Mouse (Mus musculus): ENCODE results near the gene Zfp983. TPM values are rescaled to one million over a fixed set of nuclear protein-coding genes. Genes with fewer than 3 reads are reported as not detected.
A peak's percentile ranks its signal among the peaks of the same experiment; 100 is the strongest.
"Not testable (repeated sequence)": the region's sequence is repeated elsewhere in the genome, so short reads cannot be mapped to it uniquely, and the experiment has no call there.

Gene Zfp983
- total RNA-seq (2014; rRNA removed): 6.5 and 10.2 TPM in 2 replicates
- polyA plus RNA-seq (2015; fragmentation: Nextera tagmentation; extraction: Ambion mirVana): 5.9 and 6.6 TPM in 2 replicates

DNA sequence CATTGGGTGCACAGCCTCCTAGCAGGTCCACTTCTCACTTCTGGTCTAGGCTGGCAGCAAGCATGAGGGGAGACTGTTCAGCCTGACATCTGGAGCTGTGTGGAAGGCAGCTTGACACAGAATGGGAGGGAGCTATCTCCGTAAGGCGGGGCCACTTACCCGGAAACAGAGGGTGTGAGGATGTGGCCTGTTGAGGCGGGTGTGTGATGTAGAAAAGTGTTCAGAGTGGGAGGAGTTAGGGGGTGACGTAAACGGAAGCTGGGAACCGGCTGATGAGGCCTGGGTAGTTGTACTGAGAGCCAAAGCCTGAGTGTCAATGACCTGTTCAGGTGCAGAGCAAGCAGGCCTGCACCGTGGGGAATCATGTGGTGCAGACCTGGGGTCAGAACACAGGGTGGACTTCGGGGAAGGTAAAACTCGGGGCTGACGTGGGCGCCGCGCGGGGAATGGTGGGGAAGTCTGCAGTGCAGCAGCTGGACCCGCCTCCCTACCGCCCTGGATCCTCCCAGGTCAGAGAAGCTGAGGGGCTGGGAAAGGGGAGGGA, at the start of gene Zfp983:
TSS of gene Zfp983 (plus strand) at position 261 of the 544 bp plus-strand sequence.
- WGBS: 1% methylated on average over 17 of the region's 17 CpGs

DNA sequence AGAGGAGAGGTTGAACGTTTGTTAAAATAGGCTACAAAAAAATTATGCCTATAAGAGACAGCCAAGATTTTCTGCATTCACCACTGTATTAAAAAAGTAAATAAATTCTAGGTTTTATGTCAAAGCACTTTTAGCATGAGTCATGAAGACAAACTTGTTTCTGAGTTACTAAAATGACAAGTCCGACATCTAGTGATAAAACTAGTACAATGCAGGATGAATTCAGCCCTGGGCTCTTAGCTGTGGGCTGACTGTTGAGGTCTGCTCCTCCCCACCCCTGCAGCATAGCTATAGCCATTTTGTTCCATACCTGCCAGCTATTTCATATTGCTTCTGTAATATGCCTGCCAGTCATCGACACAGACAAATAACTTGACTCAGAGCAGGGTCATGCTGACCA, 34.1 kb upstream of the Zfp983 start:
- TF ChIP-seq CTCF (IDR thresholded peaks at IDR 0.05; ENCODE audit: low read depth): no peak
- no peak for DNase-seq
- whole genome bisulfite sequencing: 82% methylated on average over 3 of the region's 3 CpGs
- no peak overlapping the region for H3K4me3 ChIP-seq (ENCODE audit: low read depth, low read length)
- no peak overlapping the region for H3K4me2 ChIP-seq (ENCODE audit: low read depth)
- H3K27ac ChIP-seq (ENCODE audit: low read depth, low read length): no peak overlapping the region
- H3K9ac ChIP-seq: no peak overlapping the region
- no peaks in the 10 kb centered on the region for H3K4me1 ChIP-seq (ENCODE audit: insufficient read depth)
- H3K27me3 ChIP-seq (ENCODE audit: insufficient read depth, low read length): no peaks in the 10 kb centered on the region
- no peaks in the 10 kb centered on the region for H3K36me3 ChIP-seq (ENCODE audit: insufficient read depth)
- no peaks in the 10 kb centered on the region for H3K9me3 ChIP-seq (ENCODE audit: low read length)
- ATAC-seq: no peak

More for the DNA sequence above, at the start of gene Zfp983:
- Histone ChIP-seq H3K27ac (ENCODE audit: low read depth, low read length) (peak within 1 kb of the TSS; percentile 64), H3K4me2 (ENCODE audit: low read depth) (peak within 1 kb of the TSS; percentile 50), H3K9ac (peak within 1 kb of the TSS; percentile 44), H3K4me3 (ENCODE audit: low read depth, low read length) (peak within 1 kb of the TSS; percentile 42)
- H3K9me3 ChIP-seq (ENCODE audit: low read length); H3K36me3 ChIP-seq (ENCODE audit: insufficient read depth); H3K4me1 ChIP-seq (ENCODE audit: insufficient read depth); H3K27me3 ChIP-seq (ENCODE audit: insufficient read depth, low read length): not testable (repeated sequence)
- ATAC-seq: peak; percentile 99
- peak; percentile 85 for DNase-seq

DNA sequence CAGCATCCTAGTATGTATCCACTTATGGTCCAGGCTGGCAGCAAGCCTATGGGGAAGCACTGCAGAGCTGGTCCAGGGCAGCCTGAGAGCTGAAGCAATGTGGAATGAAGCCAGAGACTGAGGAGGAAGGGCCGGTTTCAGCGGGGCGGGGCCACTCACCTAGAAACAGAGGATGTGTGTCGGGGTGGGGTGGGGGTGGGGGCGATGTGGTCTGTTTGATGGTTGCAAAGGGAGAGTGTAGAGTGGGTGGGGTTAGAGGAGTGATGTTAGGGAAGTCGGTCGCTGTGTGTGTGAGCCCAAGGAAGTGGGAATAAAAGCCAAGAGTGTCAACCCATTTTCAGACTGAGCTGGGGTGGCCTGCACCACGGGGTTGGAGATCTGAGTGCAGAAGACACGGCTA, 33.1 kb upstream of the Zfp983 start:
- no peak for TF ChIP-seq CTCF (IDR thresholded peaks at IDR 0.05; ENCODE audit: low read depth)
- Histone ChIP-seq H3K4me3 (ENCODE audit: low read depth, low read length) (no peak overlapping the region), H3K9ac (no peak overlapping the region), H3K4me1 (ENCODE audit: insufficient read depth) (no peaks in the 10 kb centered on the region), H3K27me3 (ENCODE audit: insufficient read depth, low read length) (no peaks in the 10 kb centered on the region), H3K36me3 (ENCODE audit: insufficient read depth) (no peaks in the 10 kb centered on the region), H3K9me3 (ENCODE audit: low read length) (no peaks in the 10 kb centered on the region), H3K27ac (ENCODE audit: low read depth, low read length) (no peak overlapping the region), H3K4me2 (ENCODE audit: low read depth) (no peak overlapping the region)
- ATAC-seq (no peak), DNase-seq (no peak)
- 25% methylated on average over 9 of the region's 9 CpGs for whole genome bisulfite sequencing

DNA sequence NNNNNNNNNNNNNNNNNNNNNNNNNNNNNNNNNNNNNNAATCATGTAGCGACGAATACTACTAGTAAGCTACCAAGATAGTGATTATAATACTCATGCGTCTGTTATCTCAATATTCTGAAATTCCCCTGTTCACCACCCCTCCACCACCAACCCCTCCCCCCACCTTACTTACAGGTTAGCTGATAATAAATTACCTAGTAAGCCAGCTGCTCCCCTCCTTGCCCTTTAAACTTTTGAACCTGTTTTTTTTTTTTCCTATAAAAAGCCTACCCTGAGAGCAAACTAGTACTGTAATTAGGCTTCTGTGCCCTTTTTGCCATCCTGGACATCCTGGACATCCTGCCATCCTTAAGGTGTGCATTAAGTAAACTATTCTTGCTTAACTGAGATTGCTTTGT, 26.8 kb upstream of the Zfp983 start:
- DNase-seq (no peak), ATAC-seq (no peak)
- Histone ChIP-seq H3K27ac (ENCODE audit: low read depth, low read length) (no peak overlapping the region), H3K36me3 (ENCODE audit: insufficient read depth) (no peaks in the 10 kb centered on the region), H3K9ac (no peak overlapping the region), H3K4me1 (ENCODE audit: insufficient read depth) (no peaks in the 10 kb centered on the region), H3K27me3 (ENCODE audit: insufficient read depth, low read length) (no peaks in the 10 kb centered on the region), H3K4me3 (ENCODE audit: low read depth, low read length) (no peak overlapping the region), H3K4me2 (ENCODE audit: low read depth) (no peak overlapping the region), H3K9me3 (ENCODE audit: low read length) (no peaks in the 10 kb centered on the region)
- no peak for TF ChIP-seq CTCF (IDR thresholded peaks at IDR 0.05; ENCODE audit: low read depth)
- no CpG with 5 or more reads among the region's 3 CpGs for WGBS

- H3K9ac ChIP-seq; DNase-seq; H3K4me2 ChIP-seq (ENCODE audit: low read depth); H3K27ac ChIP-seq (ENCODE audit: low read depth, low read length); H3K4me1 ChIP-seq (ENCODE audit: insufficient read depth); H3K27me3 ChIP-seq (ENCODE audit: insufficient read depth, low read length); H3K4me3 ChIP-seq (ENCODE audit: low read depth, low read length); ATAC-seq; H3K9me3 ChIP-seq (ENCODE audit: low read length); H3K36me3 ChIP-seq (ENCODE audit: insufficient read depth): not testable (repeated sequence)
- 74% methylated on average over 4 of the region's 4 CpGs for WGBS
These were observed 14.7 kb upstream of the Zfp983 start for GRCm38 (mm10) chr17:21635758-21636157.

DNA sequence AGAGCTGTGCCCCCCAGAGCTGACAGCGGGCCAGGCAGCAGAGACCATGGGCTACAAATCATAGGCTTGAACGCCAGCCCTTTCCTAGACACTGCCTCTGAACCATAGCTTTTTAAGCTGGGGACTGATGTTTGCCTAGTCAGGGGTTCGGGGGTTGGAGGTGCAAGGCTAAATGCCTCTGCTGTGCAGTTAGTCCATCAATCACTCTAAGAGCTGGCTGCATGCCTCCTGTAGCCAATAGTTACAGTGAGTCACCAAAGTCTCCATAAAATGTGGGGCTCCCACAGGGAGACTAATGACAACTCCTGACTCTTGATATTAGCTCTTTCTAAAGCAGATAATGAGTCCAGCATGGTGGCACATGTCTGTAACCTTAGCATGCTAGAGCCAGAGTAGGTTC, 1.6 kb upstream of the Zfp983 start:
- H3K4me3 ChIP-seq (ENCODE audit: low read depth, low read length): no peak overlapping the region
- no peaks in the 10 kb centered on the region for H3K27me3 ChIP-seq (ENCODE audit: insufficient read depth, low read length)
- H3K9ac ChIP-seq: no peak overlapping the region
- ATAC-seq (no peak), DNase-seq (no peak)
- H3K27ac ChIP-seq (ENCODE audit: low read depth, low read length): no peak overlapping the region
- no peaks in the 10 kb centered on the region for H3K4me1 ChIP-seq (ENCODE audit: insufficient read depth)
- no peak overlapping the region for H3K4me2 ChIP-seq (ENCODE audit: low read depth)
- no peaks in the 10 kb centered on the region for H3K36me3 ChIP-seq (ENCODE audit: insufficient read depth)
- TF ChIP-seq CTCF (IDR thresholded peaks at IDR 0.05; ENCODE audit: low read depth): no peak
- WGBS: 87% methylated on average over 3 of the region's 3 CpGs
- no peaks in the 10 kb centered on the region for H3K9me3 ChIP-seq (ENCODE audit: low read length)

DNA sequence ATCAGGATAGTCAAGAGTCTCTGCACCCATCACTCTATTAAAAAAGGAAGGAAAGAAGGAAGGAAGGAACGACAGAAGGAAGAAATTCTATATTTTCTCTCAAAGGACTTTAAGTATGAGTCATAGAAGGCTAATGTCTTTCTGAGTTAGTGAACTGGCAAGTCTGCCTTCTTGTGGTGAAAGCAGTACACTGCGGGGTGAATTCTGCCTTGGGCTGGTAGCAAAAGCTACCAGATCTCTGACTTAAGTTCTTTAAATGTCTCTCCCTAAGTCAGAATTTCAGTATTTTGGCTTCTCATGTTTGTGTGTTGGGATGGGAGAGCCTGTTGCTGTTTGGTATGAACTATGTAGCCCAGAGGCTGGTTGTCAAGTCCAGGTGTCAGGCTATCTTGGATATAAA, 488 bp upstream of the Zfp983 start:
- peak overlapping the region; percentile 64 for H3K27ac ChIP-seq (ENCODE audit: low read depth, low read length)
- H3K4me2 ChIP-seq (ENCODE audit: low read depth): peak overlapping the region; percentile 50
- H3K4me3 ChIP-seq (ENCODE audit: low read depth, low read length): peak overlapping the region; percentile 42
- H3K4me1 ChIP-seq (ENCODE audit: insufficient read depth): no peaks in the 10 kb centered on the region
- WGBS: 30% methylated on average over 2 of the region's 2 CpGs
- H3K27me3 ChIP-seq (ENCODE audit: insufficient read depth, low read length): no peaks in the 10 kb centered on the region
- peak overlapping the region; percentile 44 for H3K9ac ChIP-seq
- DNase-seq (no peak), ATAC-seq (peak; percentile 63)
- H3K36me3 ChIP-seq (ENCODE audit: insufficient read depth): no peaks in the 10 kb centered on the region
- no peaks in the 10 kb centered on the region for H3K9me3 ChIP-seq (ENCODE audit: low read length)
- peak; percentile 52 for TF ChIP-seq CTCF (IDR thresholded peaks at IDR 0.05; ENCODE audit: low read depth)

GRCm38 (mm10) chr17:21678826-21679225, 28.4 kb downstream of the Zfp983 start:
- not testable (repeated sequence) for ATAC-seq; H3K4me1 ChIP-seq (ENCODE audit: insufficient read depth); H3K9ac ChIP-seq; H3K9me3 ChIP-seq (ENCODE audit: low read length); H3K36me3 ChIP-seq (ENCODE audit: insufficient read depth); H3K4me3 ChIP-seq (ENCODE audit: low read depth, low read length); H3K27me3 ChIP-seq (ENCODE audit: insufficient read depth, low read length); DNase-seq; H3K4me2 ChIP-seq (ENCODE audit: low read depth); H3K27ac ChIP-seq (ENCODE audit: low read depth, low read length)
- 4% methylated on average over 1 of the region's 1 CpGs for WGBS

All from forebrain, postnatal 0 days (tissue).